Mouse (Mus musculus) lung, adult 2 months (tissue): ENCODE measurements around the gene Shroom3. TPM values are rescaled to one million over a fixed set of nuclear protein-coding genes. Genes with fewer than 3 reads are reported as not detected.

Experiments used
- DNase-seq: peaks from one replicate; pipeline ENCODE4 v3.0.0; 2022
- H3K4me1 ChIP-seq: fragments of 200-500 bp; 2 replicates; pipeline ENCODE4 v1.6.1; 2011; ENCODE audit warnings: low read length; ENCODE audit not compliant: control insufficient read depth, insufficient read depth
- H3K4me3 ChIP-seq: fragments of 200-500 bp; replicated peaks from 2 replicates; pipeline ENCODE3; 2011; ENCODE audit warnings: low read depth, mild to moderate bottlenecking, control low read depth, low read length; ENCODE audit errors: extremely low read depth
- CTCF ChIP-seq: fragments of 200-500 bp; IDR thresholded peaks from 2 replicates; pipeline ENCODE4 v1.5.1; 2011; ENCODE audit warnings: mild to moderate bottlenecking, low read length, control low read depth; ENCODE audit not compliant: insufficient read depth
- POLR2A ChIP-seq: fragments of 200-500 bp; IDR thresholded peaks from 2 replicates; pipeline ENCODE4 v1.6.1; 2011; ENCODE audit warnings: low read depth, mild to moderate bottlenecking, control low read depth, low read length, borderline replicate concordance; ENCODE audit errors: extremely low read depth
- WGBS: fragments of 180-500 bp; shearing (Covaris S2); methylation state at CpG from one replicate; pipeline ENCODE4 v1.1.7; 2018; 5-methylcytosine and 5-hydroxymethylcytosine counted together
- polyA plus RNA-seq: library from polyadenylated mRNA; depleted of rRNA; stranded (reverse); fragments of >200 nt; gene quantifications from 2 replicates; pipeline ENCODE4 v1.2.3, GENCODE M21; 2012

The Shroom3 gene
- polyA plus RNA-seq, 1 experiment: 63.6 TPM

DNA sequence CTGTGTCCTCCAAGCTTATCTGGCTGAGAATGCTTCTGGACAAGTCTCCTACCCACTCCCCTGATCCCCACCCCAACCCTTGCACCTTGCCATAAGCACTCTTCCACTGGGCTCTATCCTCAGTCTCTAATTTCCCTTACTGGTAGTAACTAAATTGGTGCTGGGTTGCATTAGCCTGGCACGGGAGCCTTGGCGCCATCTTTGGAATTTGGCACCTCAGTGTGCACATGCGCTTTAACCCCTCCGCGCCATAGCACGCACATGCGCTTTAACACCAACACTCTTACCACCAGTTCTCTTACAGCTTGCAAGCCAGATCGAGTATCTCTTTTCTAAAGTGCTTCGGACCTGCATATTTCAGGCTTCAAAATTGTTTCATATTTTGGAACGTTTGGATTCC lies 192.6 kb downstream of the Shroom3 start:
- Histone ChIP-seq H3K4me3 (no peak overlapping the region), H3K4me1 (peaks cover 16% of the 10 kb centered on the region)
- TF ChIP-seq CTCF (no peak), POLR2A (no peak)
- WGBS: 94% methylated on average over 10 of the region's 10 CpGs
- no peak for DNase-seq

DNA sequence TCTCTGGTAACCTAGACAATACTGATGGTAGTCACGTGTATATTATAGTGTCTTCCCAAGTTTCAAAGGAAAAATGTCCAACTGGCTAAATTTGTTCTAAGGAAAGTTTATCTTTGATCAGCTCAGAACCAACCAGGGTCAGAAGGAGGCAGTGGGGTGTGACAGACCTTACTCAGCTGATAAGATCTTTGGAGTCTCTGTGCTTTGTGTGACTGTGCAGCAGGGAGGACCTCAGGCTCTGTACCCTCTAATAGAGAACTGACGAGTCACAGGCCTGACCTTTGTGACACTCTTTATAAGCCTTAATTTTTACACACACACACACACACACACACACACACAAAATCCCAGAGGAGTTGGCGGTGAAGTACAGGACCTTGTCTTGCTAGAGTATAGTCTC lies 193.9 kb downstream of the Shroom3 start:
- H3K4me1 ChIP-seq: peaks cover 16% of the 10 kb centered on the region
- 59% methylated on average over 3 of the region's 3 CpGs for WGBS
- TF ChIP-seq CTCF (no peak), POLR2A (no peak)
- H3K4me3 ChIP-seq: no peak overlapping the region
- no peak for DNase-seq

DNA sequence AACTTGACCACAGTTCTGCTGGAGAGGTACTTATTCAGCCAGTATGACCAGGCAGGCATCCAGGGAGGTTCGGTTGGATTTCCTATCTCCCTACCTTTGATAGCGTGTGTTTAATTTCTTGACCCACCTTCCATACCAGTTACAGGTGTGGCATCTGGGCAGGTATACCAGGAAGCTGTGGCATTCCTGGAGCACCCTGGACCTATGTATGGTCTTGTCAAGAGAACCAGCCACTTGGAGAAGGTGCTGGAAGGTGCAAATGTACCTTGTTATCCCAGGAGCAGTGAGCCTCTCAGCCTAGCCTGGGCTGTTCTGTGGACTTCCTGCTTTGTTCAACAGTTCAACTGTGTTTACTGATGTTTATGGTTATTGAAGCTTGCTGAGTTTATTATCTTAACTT lies 197.2 kb downstream of the Shroom3 start:
- 50% methylated on average over 2 of the region's 2 CpGs for WGBS
- Histone ChIP-seq H3K4me1 (peaks cover 10% of the 10 kb centered on the region), H3K4me3 (no peak overlapping the region)
- peak; percentile 56 for DNase-seq
- TF ChIP-seq CTCF (no peak), POLR2A (no peak)

DNA sequence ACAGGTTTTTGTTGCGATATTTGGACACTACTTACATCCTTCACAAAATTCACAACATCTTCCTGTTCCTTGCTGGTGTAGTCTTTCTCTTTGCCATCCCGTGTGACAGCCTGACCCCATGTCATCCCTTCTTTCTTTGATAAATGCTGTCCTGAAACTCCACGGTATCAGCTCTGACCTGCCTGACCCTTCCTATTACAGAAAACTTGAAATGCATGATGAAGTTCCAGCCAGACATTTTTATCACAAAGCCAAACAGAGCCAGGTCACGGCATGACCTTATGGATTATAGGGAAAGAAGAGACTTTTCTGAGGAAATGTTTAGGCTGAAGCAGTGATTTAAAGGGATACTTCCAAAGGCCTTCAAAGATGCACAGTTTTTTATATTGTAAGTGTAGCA lies 197.7 kb downstream of the Shroom3 start:
- DNase-seq: no peak
- 43% methylated on average over 4 of the region's 4 CpGs for WGBS
- TF ChIP-seq CTCF (no peak), POLR2A (no peak)
- Histone ChIP-seq H3K4me3 (no peak overlapping the region), H3K4me1 (peaks cover 12% of the 10 kb centered on the region)

DNA sequence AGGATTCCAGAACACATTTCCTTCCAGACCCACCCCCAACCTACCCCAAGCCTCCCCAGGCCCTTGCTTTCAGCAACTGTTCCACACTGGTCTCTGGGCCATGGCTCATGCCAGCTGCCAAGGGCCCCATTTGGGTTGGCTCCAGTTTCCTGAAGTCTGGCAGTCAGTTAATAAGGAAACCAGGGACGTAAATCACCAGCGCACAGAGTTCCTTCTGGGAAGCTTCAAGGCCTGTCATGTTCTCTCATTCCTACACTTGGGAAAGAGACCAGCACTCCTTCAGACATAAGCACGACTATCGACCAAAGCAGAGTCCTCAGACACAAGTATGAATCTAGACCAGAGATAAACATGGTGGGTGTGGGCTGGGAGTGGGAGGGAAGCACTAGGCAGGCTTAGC lies 202.9 kb downstream of the Shroom3 start:
- WGBS: 27% methylated on average over 4 of the region's 4 CpGs
- no peak for DNase-seq
- Histone ChIP-seq H3K4me1 (peaks cover 30% of the 10 kb centered on the region), H3K4me3 (no peak overlapping the region)
- no peak for TF ChIP-seq CTCF
- TF ChIP-seq POLR2A: no peak

DNA sequence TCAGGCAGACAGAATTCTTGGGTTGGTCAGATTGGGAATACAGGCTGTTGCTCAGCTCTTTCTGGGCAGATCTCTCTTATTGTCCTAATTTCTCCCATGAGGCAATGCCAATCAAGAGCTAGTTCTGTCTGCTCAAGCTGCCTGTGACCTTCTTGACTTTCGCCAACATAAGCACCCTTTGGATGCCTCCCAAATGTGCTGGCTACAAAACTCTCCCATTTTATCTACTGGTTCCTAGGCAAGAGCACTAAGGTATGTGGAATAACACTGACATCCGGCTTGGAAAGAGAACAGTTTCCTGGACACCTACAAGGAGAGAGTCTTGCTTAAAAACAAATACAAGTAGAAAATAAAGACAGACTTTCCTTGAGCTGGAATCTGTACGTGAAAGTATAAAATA lies 204.3 kb downstream of the Shroom3 start:
- TF ChIP-seq CTCF (no peak), POLR2A (no peak)
- WGBS: 33% methylated on average over 3 of the region's 3 CpGs

DNA sequence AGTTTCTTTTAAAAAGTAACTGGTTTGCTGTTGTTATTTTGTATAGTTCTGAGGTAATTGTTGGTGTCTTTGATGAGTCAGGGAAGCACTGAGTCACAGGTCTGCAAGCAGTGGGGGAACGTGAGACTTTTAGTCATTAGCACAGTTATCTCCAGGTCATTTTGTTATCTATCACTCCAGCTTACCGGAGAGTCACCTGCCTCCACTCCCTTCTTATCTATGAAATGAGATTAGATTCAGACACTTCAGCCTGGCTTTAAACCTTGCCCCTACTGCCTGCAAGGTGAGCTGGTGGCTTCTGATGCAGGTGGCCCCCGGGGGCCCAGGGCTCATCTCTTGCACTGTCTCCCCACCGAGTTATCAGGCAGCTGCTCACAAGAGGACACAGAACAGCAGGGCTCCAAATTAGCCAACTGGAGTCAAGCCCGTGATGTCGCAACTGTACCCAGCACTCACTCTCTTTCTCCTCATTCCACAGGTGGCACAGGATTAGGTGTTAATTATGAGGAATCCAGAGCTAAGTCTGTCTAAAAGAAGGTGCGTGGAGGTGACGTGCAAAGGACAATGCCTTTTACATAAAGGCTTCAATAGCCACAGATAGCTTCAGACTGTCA lies 205.5 kb downstream of the Shroom3 start:
- peaks cover 33% of the 10 kb centered on the region for H3K4me1 ChIP-seq
- no peak overlapping the region for H3K4me3 ChIP-seq
- TF ChIP-seq POLR2A (no peak), CTCF (no peak)
- peak; percentile 59 for DNase-seq
- 45% methylated on average over 8 of the region's 8 CpGs for WGBS

More for the DNA sequence above, 204.3 kb downstream of the Shroom3 start:
- Histone ChIP-seq H3K4me1 (peaks cover 30% of the 10 kb centered on the region), H3K4me3 (no peak overlapping the region)
- no peak for DNase-seq

DNA sequence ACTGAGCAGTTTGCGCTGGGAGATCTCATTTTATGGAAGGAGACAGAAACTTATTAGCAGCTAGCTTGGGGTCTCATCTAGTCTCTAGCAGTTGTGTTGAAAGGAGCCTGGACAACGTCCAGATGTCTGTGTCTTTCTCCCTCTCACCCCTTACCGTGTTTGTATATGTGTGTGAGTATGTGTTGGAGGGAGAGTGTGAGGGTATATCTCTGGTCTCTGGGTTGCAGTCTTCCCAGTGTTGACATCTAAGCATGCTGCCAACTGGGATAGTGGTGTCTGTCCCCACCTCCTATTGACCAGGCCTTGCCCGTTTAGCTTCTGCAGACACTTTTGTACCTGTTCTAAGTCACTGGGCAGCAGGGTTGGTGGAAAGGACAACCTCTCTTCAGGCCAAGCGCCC lies 207.7 kb downstream of the Shroom3 start:
- DNase-seq: no peak
- WGBS: 79% methylated on average over 5 of the region's 5 CpGs
- no peak overlapping the region for H3K4me3 ChIP-seq
- peaks cover 31% of the 10 kb centered on the region for H3K4me1 ChIP-seq
- TF ChIP-seq POLR2A: no peak
- no peak for TF ChIP-seq CTCF

DNA sequence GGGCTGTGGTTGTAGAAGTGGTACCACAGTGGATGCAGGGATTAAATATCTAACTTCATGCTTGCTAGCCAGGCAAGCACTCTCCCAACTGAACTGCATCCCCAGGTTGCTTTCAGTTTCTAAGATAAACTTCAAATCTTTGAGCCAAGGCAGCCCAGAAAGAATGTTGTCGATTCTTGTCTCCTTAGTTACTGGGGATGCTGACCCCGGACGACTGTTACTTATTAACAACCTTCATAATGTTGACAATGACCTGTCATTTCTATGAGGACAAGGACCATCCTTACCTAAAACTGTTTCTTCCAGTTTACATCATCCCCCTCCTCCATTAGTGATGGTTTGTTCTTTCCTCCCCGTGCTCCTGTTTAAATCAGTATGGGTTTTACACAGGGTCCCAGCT lies 210.0 kb downstream of the Shroom3 start:
- TF ChIP-seq POLR2A (no peak), CTCF (no peak)
- WGBS: 38% methylated on average over 4 of the region's 4 CpGs
- DNase-seq: no peak
- Histone ChIP-seq H3K4me1 (peaks cover 15% of the 10 kb centered on the region), H3K4me3 (no peak overlapping the region)

DNA sequence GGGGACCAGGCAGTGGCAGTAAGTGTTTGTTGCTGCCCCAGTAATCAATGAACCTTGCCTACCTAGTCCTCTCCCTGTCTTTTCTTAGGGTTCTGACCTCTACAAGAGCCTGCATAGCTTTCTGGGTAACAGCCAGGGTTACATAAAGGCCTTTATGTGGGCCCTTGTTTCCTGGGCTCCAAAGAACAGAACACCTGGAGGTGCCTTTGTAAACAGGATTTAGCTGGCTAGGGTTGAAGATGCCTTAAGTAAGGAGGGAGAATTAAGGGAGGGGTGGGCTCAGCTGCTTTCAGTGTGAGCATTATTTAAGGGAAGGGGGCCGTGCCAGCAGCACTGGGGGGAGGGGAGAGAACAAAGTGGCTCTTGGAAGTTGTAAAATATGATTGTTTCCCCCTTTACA lies 210.5 kb downstream of the Shroom3 start:
- Histone ChIP-seq H3K4me3 (no peak overlapping the region), H3K4me1 (peaks cover 16% of the 10 kb centered on the region)
- no peak for DNase-seq
- 48% methylated on average over 1 of the region's 1 CpGs for WGBS
- TF ChIP-seq POLR2A: no peak
- no peak for TF ChIP-seq CTCF

DNA sequence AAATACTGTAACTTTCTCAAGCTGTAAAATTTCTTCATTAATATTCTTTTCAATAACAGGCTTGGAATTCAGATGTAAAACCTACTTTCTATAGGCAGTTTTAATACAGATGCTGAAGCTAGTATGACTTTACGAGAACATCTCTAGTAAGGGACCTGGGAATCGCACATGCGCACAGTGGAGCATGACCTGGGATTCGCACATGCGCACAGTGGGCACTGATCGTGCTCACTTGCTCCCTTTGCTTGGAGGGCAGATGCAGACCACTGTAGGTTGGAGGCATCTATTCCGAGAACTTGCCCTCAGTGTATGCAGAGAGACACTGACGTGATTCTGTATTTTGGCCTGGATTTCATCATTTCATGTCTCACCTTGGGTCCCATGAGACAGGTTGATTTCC lies 212.6 kb downstream of the Shroom3 start:
- no peak overlapping the region for H3K4me3 ChIP-seq
- 94% methylated on average over 8 of the region's 8 CpGs for WGBS
- peaks cover 19% of the 10 kb centered on the region for H3K4me1 ChIP-seq
- no peak for TF ChIP-seq POLR2A
- TF ChIP-seq CTCF: no peak
- no peak for DNase-seq
